Mouse (Mus musculus): Measurements from ENCODE around the gene Zmiz1. TPM values are rescaled to one million over a fixed set of nuclear protein-coding genes. Genes with fewer than 3 reads are reported as not detected.

Zmiz1 gene
- polyA plus RNA-seq, 1 experiment from 2014 or later: 12.4 TPM

DNA sequence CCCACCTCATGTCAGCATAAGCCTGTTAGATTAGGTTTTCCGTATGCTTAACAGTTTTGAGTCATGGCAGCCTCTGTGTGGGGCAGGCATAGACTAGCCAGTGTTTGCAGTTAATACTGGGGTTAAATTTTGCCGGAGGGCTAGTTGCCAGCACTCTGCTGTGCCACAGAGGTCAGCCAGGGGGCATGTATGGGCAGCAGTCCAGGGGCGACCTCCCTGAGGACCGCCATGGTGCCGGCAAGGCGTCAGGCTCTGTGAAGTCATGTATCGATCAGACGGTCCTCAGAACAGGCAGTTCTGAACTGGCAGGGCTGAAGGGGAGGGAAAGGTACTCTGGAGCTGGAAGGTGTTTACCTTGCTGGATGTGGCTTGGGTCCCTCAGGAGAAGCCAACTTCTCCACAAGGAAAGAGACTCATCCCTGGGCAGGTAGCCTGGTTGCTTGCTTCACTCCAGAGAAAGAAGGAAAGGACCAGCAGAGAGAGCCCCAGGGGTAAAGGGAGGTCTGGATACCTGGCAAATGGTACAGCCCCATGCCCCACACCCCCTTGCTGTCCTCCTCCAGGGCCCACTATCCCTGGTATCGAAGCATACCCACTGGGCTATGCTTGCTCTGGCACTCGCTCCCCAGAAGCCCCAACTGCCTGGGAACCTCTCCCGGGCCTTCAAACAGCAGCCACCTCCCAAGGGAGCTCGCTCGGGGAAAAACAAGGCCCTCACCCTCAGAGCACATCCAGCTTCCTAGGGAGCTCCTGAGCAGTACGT lies 151.6 kb downstream of the Zmiz1 start:
- 0 out of 2 replicates have a peak, but pooled peaks have one; percentile 4 for TF ChIP-seq CTCF (IDR thresholded peaks at IDR 0.05; ENCODE audit: low read depth)
- Histone ChIP-seq H3K9ac (ENCODE audit: low read depth, low read length) (no peak overlapping the region), H3K27ac (ENCODE audit: low read depth, low read length) (peak overlapping the region; percentile 54; the same call in 1 of the 2 replicates), H3K27me3 (replicated peaks; ENCODE audit: control insufficient read depth, insufficient read depth, low read length) (no peaks in the 10 kb centered on the region), H3K4me2 (replicated peaks; ENCODE audit: low read depth) (no peak overlapping the region), H3K36me3 (ENCODE audit: control insufficient read depth, insufficient read depth) (peaks cover 10% of the 10 kb centered on the region; the same call in 1 of the 2 replicates), H3K4me3 (ENCODE audit: low read depth, low read length) (no peak overlapping the region), H3K4me1 (replicated peaks; ENCODE audit: control insufficient read depth, insufficient read depth, low read length) (peaks cover 26% of the 10 kb centered on the region), H3K9me3 (ENCODE audit: control insufficient read depth) (no peaks in the 10 kb centered on the region)
- ATAC-seq: no peak
- WGBS: 62% methylated on average over 14 of the region's 14 CpGs

DNA sequence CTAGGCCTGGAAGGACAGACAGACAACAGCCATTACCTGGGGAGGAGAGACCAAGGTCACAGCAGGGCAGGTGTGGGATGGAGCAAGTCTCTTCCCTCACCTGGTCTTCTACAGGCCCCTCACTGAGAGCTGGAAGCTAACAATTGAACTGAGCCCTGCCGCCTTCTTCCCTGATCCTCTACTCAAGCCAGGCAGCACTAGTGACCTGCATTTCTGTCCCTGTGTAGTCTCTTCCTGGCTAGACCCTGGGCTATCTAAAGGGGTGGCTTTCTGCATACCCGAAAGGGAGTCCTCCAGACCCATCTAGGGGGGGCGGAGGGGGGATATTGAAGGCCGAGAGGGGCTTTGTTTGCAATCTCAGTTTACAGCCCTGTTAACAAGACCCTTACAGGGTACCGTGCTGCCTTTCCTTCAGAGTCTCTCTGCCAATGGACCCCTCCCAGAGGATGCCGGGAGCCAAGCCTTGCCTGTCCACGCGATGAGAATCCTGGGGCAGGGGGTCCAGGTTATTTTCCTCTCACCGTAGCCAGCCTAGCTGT lies 152.2 kb downstream of the Zmiz1 start:
- Histone ChIP-seq H3K9ac (ENCODE audit: low read depth, low read length) (0 out of 2 replicates have a peak overlapping the region, but pooled peaks have one; percentile 3), H3K36me3 (ENCODE audit: control insufficient read depth, insufficient read depth) (peaks cover 10% of the 10 kb centered on the region; the same call in 1 of the 2 replicates), H3K27ac (ENCODE audit: low read depth, low read length) (peak overlapping the region; percentile 54), H3K27me3 (replicated peaks; ENCODE audit: control insufficient read depth, insufficient read depth, low read length) (no peaks in the 10 kb centered on the region), H3K9me3 (ENCODE audit: control insufficient read depth) (no peaks in the 10 kb centered on the region), H3K4me2 (replicated peaks; ENCODE audit: low read depth) (0 out of 2 replicates have a peak overlapping the region, but pooled peaks have one; percentile 21), H3K4me1 (replicated peaks; ENCODE audit: control insufficient read depth, insufficient read depth, low read length) (peaks cover 26% of the 10 kb centered on the region), H3K4me3 (ENCODE audit: low read depth, low read length) (no peak overlapping the region)
- TF ChIP-seq CTCF (IDR thresholded peaks at IDR 0.05; ENCODE audit: low read depth): no peak
- 44% methylated on average over 9 of the region's 9 CpGs for WGBS
- ATAC-seq: no peak

DNA sequence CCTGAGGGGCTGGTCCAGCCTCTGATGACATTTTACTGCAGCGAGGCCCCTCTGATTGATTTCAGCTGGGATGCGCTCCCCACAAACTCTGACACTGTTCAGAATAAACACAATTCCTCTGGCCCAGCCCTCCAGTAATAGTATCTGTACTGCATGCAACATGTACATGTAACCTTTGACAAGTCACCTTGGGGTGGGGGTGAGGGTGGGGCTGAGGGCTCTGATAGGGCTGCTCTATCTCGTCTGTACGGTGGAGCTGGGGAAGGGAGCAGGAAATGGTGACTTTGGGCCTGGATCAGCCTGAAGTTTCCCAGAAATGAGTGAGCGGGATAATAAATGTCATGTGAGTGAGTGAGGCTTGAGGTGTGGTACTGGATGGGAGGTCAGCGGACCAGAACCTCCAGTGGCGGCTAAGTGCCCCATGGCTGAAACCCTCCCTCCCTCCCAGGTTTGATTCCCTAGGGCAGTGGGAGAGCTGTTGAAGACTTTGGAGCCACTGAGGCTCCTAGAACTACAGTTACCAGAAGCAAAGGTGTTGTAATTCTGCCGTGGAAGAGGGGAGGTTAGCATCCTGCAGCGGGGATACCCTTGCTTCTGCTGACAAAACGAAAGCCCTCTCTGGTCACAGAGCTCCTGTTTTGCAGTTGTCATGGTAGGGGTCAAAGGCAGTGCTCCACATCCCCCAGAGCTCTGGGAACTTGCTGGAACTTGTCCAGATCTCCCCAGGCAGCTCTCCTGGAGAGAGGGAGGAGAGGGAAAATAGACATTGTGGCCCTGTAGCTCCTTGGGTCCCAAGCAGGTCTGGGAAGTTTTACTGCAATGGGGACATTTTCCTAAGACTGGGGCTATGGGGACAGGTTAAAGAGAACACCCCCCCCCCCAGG lies 153.1 kb downstream of the Zmiz1 start:
- 32% methylated on average over 10 of the region's 10 CpGs for whole genome bisulfite sequencing
- Histone ChIP-seq H3K27me3 (replicated peaks; ENCODE audit: control insufficient read depth, insufficient read depth, low read length) (no peaks in the 10 kb centered on the region), H3K4me1 (replicated peaks; ENCODE audit: control insufficient read depth, insufficient read depth, low read length) (peaks cover 27% of the 10 kb centered on the region), H3K4me3 (ENCODE audit: low read depth, low read length) (no peak overlapping the region), H3K27ac (ENCODE audit: low read depth, low read length) (peak overlapping the region; percentile 54), H3K36me3 (ENCODE audit: control insufficient read depth, insufficient read depth) (peaks cover 10% of the 10 kb centered on the region; the same call in 1 of the 2 replicates), H3K4me2 (replicated peaks; ENCODE audit: low read depth) (0 out of 2 replicates have a peak overlapping the region, but pooled peaks have one; percentile 21), H3K9ac (ENCODE audit: low read depth, low read length) (0 out of 2 replicates have a peak overlapping the region, but pooled peaks have one; percentile 3), H3K9me3 (ENCODE audit: control insufficient read depth) (no peaks in the 10 kb centered on the region)
- peak; percentile 67 for ATAC-seq
- TF ChIP-seq CTCF (IDR thresholded peaks at IDR 0.05; ENCODE audit: low read depth): no peak

DNA sequence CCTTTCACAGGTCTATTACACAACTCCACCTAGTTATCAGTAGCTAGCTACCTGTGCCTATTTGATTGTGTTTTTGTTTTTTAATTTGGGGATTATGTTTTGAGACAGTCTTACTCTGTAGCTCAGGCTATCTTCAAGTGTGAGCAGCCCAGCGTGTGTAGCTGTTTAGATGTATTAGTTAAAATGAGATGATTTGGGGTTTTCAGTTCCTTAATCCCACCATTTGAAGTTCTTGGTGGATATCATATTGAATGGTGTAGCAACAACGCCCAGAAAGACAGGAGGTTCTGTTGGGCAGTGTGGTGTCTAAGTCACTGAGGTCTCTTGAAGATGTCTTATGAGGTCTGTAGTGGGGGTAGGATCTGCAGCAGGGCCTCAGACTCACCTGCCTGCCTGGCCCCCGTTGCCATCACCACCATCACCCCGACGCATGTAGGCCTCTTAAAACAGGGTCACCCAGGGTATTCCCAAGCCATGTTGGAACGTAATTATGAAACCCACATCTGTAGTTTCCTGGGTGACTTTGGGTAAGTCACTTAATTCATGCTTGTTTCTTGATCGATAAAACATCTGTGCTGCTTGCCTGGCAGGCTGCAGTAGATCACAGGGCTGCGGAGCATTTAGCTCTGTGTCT lies 155.1 kb downstream of the Zmiz1 start:
- H3K36me3 ChIP-seq (ENCODE audit: control insufficient read depth, insufficient read depth): peaks cover 12% of the 10 kb centered on the region; the same call in 1 of the 2 replicates
- TF ChIP-seq CTCF (IDR thresholded peaks at IDR 0.05; ENCODE audit: low read depth): no peak
- H3K4me3 ChIP-seq (ENCODE audit: low read depth, low read length): no peak overlapping the region
- no peaks in the 10 kb centered on the region for H3K27me3 ChIP-seq (replicated peaks; ENCODE audit: control insufficient read depth, insufficient read depth, low read length)
- peaks cover 27% of the 10 kb centered on the region for H3K4me1 ChIP-seq (replicated peaks; ENCODE audit: control insufficient read depth, insufficient read depth, low read length)
- no peaks in the 10 kb centered on the region for H3K9me3 ChIP-seq (ENCODE audit: control insufficient read depth)
- no peak overlapping the region for H3K27ac ChIP-seq (ENCODE audit: low read depth, low read length)
- ATAC-seq: no peak
- H3K9ac ChIP-seq (ENCODE audit: low read depth, low read length): no peak overlapping the region
- 82% methylated on average over 8 of the region's 8 CpGs for WGBS
- no peak overlapping the region for H3K4me2 ChIP-seq (replicated peaks; ENCODE audit: low read depth)

DNA sequence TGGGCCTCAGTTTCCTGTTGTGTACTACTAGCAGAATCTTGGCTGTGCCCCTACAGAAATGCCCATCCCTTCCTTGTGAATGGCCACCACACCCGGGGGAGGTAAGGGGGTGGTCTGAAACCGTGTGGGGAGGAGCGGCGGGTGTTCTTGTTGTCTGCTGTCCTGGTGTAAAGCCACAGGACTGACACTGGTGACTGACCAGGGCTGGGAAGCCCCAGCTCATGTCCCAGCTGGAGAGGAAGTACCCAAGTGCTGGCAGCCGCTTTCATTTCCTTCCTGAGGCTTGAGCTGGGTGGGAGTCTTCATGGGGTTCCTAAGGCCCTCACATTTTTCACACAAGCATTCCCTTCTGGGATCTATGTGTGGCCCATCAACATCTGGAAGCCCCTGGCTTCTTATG lies 155.7 kb downstream of the Zmiz1 start:
- TF ChIP-seq CTCF (IDR thresholded peaks at IDR 0.05; ENCODE audit: low read depth): no peak
- no peak for ATAC-seq
- Histone ChIP-seq H3K27ac (ENCODE audit: low read depth, low read length) (no peak overlapping the region; the same call in 1 of the 2 replicates), H3K36me3 (ENCODE audit: control insufficient read depth, insufficient read depth) (peaks cover 14% of the 10 kb centered on the region; the same call in 1 of the 2 replicates), H3K4me3 (ENCODE audit: low read depth, low read length) (no peak overlapping the region), H3K9ac (ENCODE audit: low read depth, low read length) (no peak overlapping the region), H3K9me3 (ENCODE audit: control insufficient read depth) (no peaks in the 10 kb centered on the region), H3K27me3 (replicated peaks; ENCODE audit: control insufficient read depth, insufficient read depth, low read length) (no peaks in the 10 kb centered on the region), H3K4me2 (replicated peaks; ENCODE audit: low read depth) (no peak overlapping the region), H3K4me1 (replicated peaks; ENCODE audit: control insufficient read depth, insufficient read depth, low read length) (peaks cover 25% of the 10 kb centered on the region)
- WGBS: 67% methylated on average over 5 of the region's 5 CpGs

All from intestine, postnatal 0 days (tissue).